Mouse (Mus musculus) heart, postnatal 0 days (tissue): ENCODE results near the gene Yipf2. TPM values are rescaled to one million over a fixed set of nuclear protein-coding genes. Genes with fewer than 3 reads are reported as not detected.

Experiments used
- ATAC-seq: fragments of 200-750 bp; cut with Nextera tagmentation; 2 replicates; pipeline ENCODE4 v1.8.0; 2017; ENCODE audit warnings: low read depth, moderate number of reproducible peaks, moderate library complexity; ENCODE audit not compliant: insufficient read depth
- DNase-seq: peaks from one replicate; pipeline ENCODE4 v3.0.0-alpha.2; 2016; ENCODE audit warnings: low spot score
- H3K27ac ChIP-seq: fragments of 300-500 bp; sonication (generic); 2 replicates; pipeline ENCODE4 v1.5.1; 2014; ENCODE audit warnings: low read depth, mild to moderate bottlenecking
- H3K27me3 ChIP-seq: fragments of 300-500 bp; sonication (generic); 2 replicates; pipeline ENCODE4 v1.6.1; 2014; ENCODE audit warnings: low read length, mixed read lengths; ENCODE audit not compliant: control insufficient read depth, insufficient read depth
- H3K36me3 ChIP-seq: fragments of 300-500 bp; sonication (generic); replicated peaks from 2 replicates; pipeline ENCODE4 v1.6.1; 2014; ENCODE audit warnings: low read length, mixed read lengths; ENCODE audit not compliant: control insufficient read depth, insufficient read depth
- H3K4me1 ChIP-seq: fragments of 300-500 bp; sonication (generic); 2 replicates; pipeline ENCODE4 v1.6.1; 2014; ENCODE audit warnings: antibody characterized with exemption; ENCODE audit not compliant: control insufficient read depth, insufficient read depth
- H3K4me2 ChIP-seq: fragments of 300-500 bp; sonication (generic); 2 replicates; pipeline ENCODE4 v1.6.1; 2014; ENCODE audit warnings: low read depth, mild to moderate bottlenecking, low read length, moderate library complexity
- H3K4me3 ChIP-seq: fragments of 300-500 bp; sonication (generic); 2 replicates; pipeline ENCODE4 v1.5.1; 2014; ENCODE audit warnings: low read depth, low read length
- H3K9ac ChIP-seq: fragments of 300-500 bp; sonication (generic); replicated peaks from 2 replicates; pipeline ENCODE4 v1.6.1; 2014; ENCODE audit warnings: low read depth, low read length, mixed read lengths
- H3K9me3 ChIP-seq: fragments of 300-500 bp; sonication (generic); replicated peaks from 2 replicates; pipeline ENCODE4 v1.6.1; 2016; ENCODE audit warnings: low read length; ENCODE audit not compliant: control insufficient read depth
- CTCF ChIP-seq: IDR thresholded peaks from 2 replicates; pipeline ENCODE4 v1.5.1; 2016; ENCODE audit warnings: antibody characterized with exemption, control low read depth, low read depth
- EP300 ChIP-seq: IDR thresholded peaks from 2 replicates; pipeline ENCODE4 v1.6.1; 2016; ENCODE audit warnings: antibody characterized with exemption, low read depth
- WGBS: fragments of 180-500 bp; shearing (Covaris S2); extraction: QIAGEN DNeasy Blood & Tissue Kit; methylation state at CpG from one replicate; pipeline ENCODE4 v1.1.7; 2014; 5-methylcytosine and 5-hydroxymethylcytosine counted together
- polyA plus RNA-seq: library from polyadenylated mRNA; unstranded; fragments of >200 nt; fragmentation: Nextera tagmentation; extraction: Ambion mirVana; gene quantifications from 2 replicates; pipeline ENCODE4 v1.2.1, GENCODE M21; 2015
- total RNA-seq: library from RNA; depleted of rRNA; stranded (reverse); fragments of >200 nt; gene quantifications from 2 replicates; pipeline ENCODE4 v1.2.3, GENCODE M21; 2014; ENCODE audit warnings: low replicate concordance

Yipf2 gene
- total and polyA plus RNA-seq, 2 experiments from 2014 or later, result 9.1 to 17.6 TPM

GRCm38 (mm10) chr9:21589538-21589937 is 3.1 kb downstream of the Yipf2 start:
- H3K9ac ChIP-seq, result no peak overlapping the region
- ATAC-seq (no peak), DNase-seq (no peak)
- TF ChIP-seq EP300 (no peak), CTCF (no peak)
- H3K4me3 ChIP-seq, result no peak overlapping the region
- H3K4me1 ChIP-seq, result peaks cover 15% of the 10 kb centered on the region
- H3K4me2 ChIP-seq, result no peak overlapping the region
- no peak overlapping the region for H3K27ac ChIP-seq
- H3K36me3 ChIP-seq, result peaks cover 60% of the 10 kb centered on the region
- H3K27me3 ChIP-seq, result no peaks in the 10 kb centered on the region
- H3K9me3 ChIP-seq, result no peaks in the 10 kb centered on the region
- 93% methylated on average over 5 of the region's 5 CpGs for WGBS

GRCm38 (mm10) chr9:21588350-21588749 is 4.3 kb downstream of the Yipf2 start:
- H3K4me1 ChIP-seq, result peaks cover 7% of the 10 kb centered on the region
- H3K4me2 ChIP-seq, result no peak overlapping the region
- H3K27ac ChIP-seq, result no peak overlapping the region
- H3K36me3 ChIP-seq, result peaks cover 67% of the 10 kb centered on the region
- DNase-seq, result no peak
- no peak overlapping the region for H3K9ac ChIP-seq
- ATAC-seq, result no peak
- no peaks in the 10 kb centered on the region for H3K27me3 ChIP-seq
- H3K9me3 ChIP-seq, result no peaks in the 10 kb centered on the region
- TF ChIP-seq EP300 (no peak), CTCF (no peak)
- WGBS, result 76% methylated on average over 8 of the region's 8 CpGs
- H3K4me3 ChIP-seq, result no peak overlapping the region

- no peak for DNase-seq
- Histone ChIP-seq H3K36me3 (peaks cover 72% of the 10 kb centered on the region), H3K9me3 (no peaks in the 10 kb centered on the region), H3K27me3 (no peaks in the 10 kb centered on the region), H3K4me3 (no peak overlapping the region), H3K27ac (no peak overlapping the region), H3K9ac (no peak overlapping the region), H3K4me2 (no peak overlapping the region), H3K4me1 (peaks cover 7% of the 10 kb centered on the region)
- ATAC-seq, result no peak
- TF ChIP-seq CTCF, result no peak
- no peak for TF ChIP-seq EP300
- 86% methylated on average over 23 of the region's 23 CpGs for WGBS
Observed at GRCm38 (mm10) chr9:21587678-21588349, 4.8 kb downstream of the Yipf2 start.

GRCm38 (mm10) chr9:21585401-21585800 is 7.2 kb downstream of the Yipf2 start:
- no peak overlapping the region for H3K4me2 ChIP-seq
- no peak overlapping the region for H3K9ac ChIP-seq
- H3K36me3 ChIP-seq, result peaks cover 96% of the 10 kb centered on the region
- H3K4me3 ChIP-seq, result no peak overlapping the region
- no peak overlapping the region for H3K27ac ChIP-seq
- no peaks in the 10 kb centered on the region for H3K9me3 ChIP-seq
- H3K4me1 ChIP-seq, result no peaks in the 10 kb centered on the region
- ATAC-seq (no peak), DNase-seq (no peak)
- WGBS, result 82% methylated on average over 1 of the region's 1 CpGs
- TF ChIP-seq CTCF (no peak), EP300 (no peak)
- no peaks in the 10 kb centered on the region for H3K27me3 ChIP-seq

GRCm38 (mm10) chr9:21578226-21578625 is 14.4 kb downstream of the Yipf2 start:
- H3K27ac ChIP-seq, result no peak overlapping the region
- H3K9me3 ChIP-seq, result no peaks in the 10 kb centered on the region
- no peaks in the 10 kb centered on the region for H3K4me1 ChIP-seq
- H3K4me2 ChIP-seq, result no peak overlapping the region
- DNase-seq (no peak), ATAC-seq (no peak)
- no peaks in the 10 kb centered on the region for H3K27me3 ChIP-seq
- H3K9ac ChIP-seq, result no peak overlapping the region
- TF ChIP-seq EP300 (no peak), CTCF (no peak)
- no peak overlapping the region for H3K4me3 ChIP-seq
- peaks cover 93% of the 10 kb centered on the region for H3K36me3 ChIP-seq
- 69% methylated on average over 3 of the region's 3 CpGs for WGBS

- Histone ChIP-seq H3K9me3 (no peaks in the 10 kb centered on the region), H3K27ac (no peak overlapping the region), H3K27me3 (no peaks in the 10 kb centered on the region), H3K4me3 (no peak overlapping the region), H3K9ac (no peak overlapping the region), H3K4me2 (no peak overlapping the region), H3K36me3 (peaks cover 92% of the 10 kb centered on the region), H3K4me1 (no peaks in the 10 kb centered on the region)
- no peak for TF ChIP-seq EP300
- no peak for TF ChIP-seq CTCF
- 95% methylated on average over 1 of the region's 1 CpGs for WGBS
- DNase-seq, result no peak
- ATAC-seq, result no peak
Observed at GRCm38 (mm10) chr9:21576286-21576685, 16.3 kb downstream of the Yipf2 start.
